Mouse (Mus musculus): Measurements from ENCODE around the gene Skap2. TPM values are rescaled to one million over a fixed set of nuclear protein-coding genes. Genes with fewer than 3 reads are reported as not detected.

Gene Skap2
- polyA plus RNA-seq, 1 experiment from 2014 or later, result 10.2 TPM

DNA sequence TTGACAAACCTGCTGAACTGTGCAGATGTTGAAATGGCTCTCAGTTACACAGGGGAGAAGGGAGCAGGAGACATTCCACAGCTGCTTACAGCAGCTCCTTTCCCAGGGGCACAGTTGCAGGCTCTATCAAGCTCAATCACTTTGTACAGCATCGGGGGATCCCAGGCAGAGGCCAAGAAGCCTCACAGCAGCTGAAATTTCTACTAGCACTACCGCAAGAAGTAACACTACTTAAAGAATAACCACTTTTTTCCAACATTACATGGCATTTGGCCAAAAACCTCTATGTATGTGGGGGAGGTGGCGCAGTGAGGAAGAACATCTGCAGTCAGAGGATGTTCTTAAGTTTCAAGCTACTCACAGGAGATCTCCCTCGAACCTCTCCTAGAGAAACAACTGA, 106.7 kb downstream of the Skap2 start:
- no peaks in the 10 kb centered on the region for H3K4me1 ChIP-seq
- H3K9me3 ChIP-seq (replicated peaks), result no peaks in the 10 kb centered on the region
- H3K4me3 ChIP-seq, result no peak overlapping the region
- no peaks in the 10 kb centered on the region for H3K27me3 ChIP-seq (ENCODE audit: low read depth, poor library complexity, severe bottlenecking)
- no peaks in the 10 kb centered on the region for H3K36me3 ChIP-seq
- DNase-seq (ENCODE audit: low spot score), result no peak
- WGBS, result 77% methylated on average over 4 of the region's 4 CpGs
- no peak overlapping the region for H3K27ac ChIP-seq (replicated peaks)

DNA sequence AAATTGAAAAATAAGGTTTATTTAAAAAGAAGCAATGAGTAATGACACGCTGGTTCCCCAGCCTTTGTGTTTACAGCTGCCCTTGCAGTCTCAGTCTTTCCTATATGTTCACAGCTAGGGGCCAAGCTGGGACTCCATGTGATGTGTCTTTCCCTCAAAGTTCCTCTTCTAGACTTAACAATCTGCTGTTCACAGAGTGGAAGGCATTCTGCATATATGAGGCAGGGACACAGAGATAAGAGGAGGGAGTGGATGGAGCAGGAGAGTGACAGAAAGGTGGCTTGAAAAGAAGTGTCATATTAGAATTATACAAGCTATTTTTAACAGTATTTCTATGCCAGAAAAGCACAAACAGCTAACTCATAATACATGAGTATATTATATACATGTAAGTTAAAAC, 110.8 kb downstream of the Skap2 start:
- H3K9me3 ChIP-seq (replicated peaks), result no peaks in the 10 kb centered on the region
- no peak overlapping the region for H3K4me3 ChIP-seq
- no peak for DNase-seq (ENCODE audit: low spot score)
- no peaks in the 10 kb centered on the region for H3K36me3 ChIP-seq
- H3K4me1 ChIP-seq, result no peaks in the 10 kb centered on the region
- no peaks in the 10 kb centered on the region; the same call in 1 of the 2 replicates for H3K27me3 ChIP-seq (ENCODE audit: low read depth, poor library complexity, severe bottlenecking)
- WGBS, result 81% methylated on average over 1 of the region's 1 CpGs
- H3K27ac ChIP-seq (replicated peaks), result no peak overlapping the region

DNA sequence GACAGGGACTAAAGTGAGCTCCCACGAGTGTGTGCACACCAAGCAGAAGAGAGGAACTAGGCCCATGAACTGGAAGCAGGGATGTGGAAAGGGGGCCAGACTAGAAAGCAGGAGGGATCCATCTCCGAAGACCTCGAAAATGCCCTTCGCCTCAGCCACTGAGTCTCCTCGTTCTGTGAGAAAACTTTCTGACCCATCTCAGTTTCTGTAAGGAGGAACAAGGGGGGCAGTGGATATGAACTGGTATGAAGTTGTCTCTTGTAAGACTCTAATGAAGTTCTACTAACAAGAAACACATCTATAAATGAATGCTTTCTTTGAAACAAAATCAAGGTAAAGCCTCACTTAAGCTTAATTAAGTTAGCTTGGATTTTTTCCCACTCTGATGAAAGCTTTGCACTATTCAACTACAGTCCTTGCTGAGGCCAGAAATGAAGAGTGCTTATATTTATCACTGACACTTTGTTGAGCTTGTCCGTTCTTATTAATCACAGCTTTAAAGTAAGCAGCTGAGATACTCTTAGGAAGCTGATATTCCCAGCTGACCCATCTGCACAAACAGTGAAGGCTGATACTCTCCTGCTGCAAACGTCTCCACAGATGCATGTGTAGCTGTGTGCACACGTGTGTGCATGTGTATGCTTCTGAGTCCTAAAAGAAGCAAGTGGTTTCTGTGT, 113.9 kb downstream of the Skap2 start:
- no peaks in the 10 kb centered on the region for H3K4me1 ChIP-seq
- H3K9me3 ChIP-seq (replicated peaks), result no peaks in the 10 kb centered on the region
- H3K27me3 ChIP-seq (ENCODE audit: low read depth, poor library complexity, severe bottlenecking), result peaks cover 3% of the 10 kb centered on the region; the same call in 1 of the 2 replicates
- no peaks in the 10 kb centered on the region for H3K36me3 ChIP-seq
- no peak overlapping the region for H3K27ac ChIP-seq (replicated peaks)
- WGBS, result 81% methylated on average over 8 of the region's 8 CpGs
- H3K4me3 ChIP-seq, result no peak overlapping the region
- DNase-seq (ENCODE audit: low spot score), result no peak

DNA sequence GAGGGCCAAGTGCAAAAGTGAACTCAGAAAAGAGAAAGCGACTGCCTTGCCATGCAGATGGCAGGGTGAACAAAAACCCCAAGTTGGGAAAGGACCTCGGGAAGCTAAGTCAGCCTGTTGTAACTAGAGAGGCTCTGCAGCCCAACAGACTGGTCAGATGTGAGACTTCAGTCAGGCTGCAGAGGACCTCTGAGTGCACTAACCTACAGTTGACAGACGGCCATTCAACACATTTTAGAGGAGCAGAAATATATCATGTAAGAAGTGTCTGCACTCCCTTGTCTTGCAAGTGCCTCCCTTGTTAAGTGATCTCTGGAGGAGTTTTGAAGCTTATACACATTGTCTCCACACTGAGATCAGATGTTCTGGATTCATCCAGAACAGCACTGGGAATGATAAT, 116.6 kb downstream of the Skap2 start:
- H3K27me3 ChIP-seq (ENCODE audit: low read depth, poor library complexity, severe bottlenecking), result peaks cover 3% of the 10 kb centered on the region; the same call in 1 of the 2 replicates
- no peaks in the 10 kb centered on the region for H3K4me1 ChIP-seq
- H3K27ac ChIP-seq (replicated peaks), result no peak overlapping the region
- H3K4me3 ChIP-seq, result no peak overlapping the region
- no peak for DNase-seq (ENCODE audit: low spot score)
- 80% methylated on average over 3 of the region's 3 CpGs for WGBS
- H3K36me3 ChIP-seq, result no peaks in the 10 kb centered on the region
- no peaks in the 10 kb centered on the region for H3K9me3 ChIP-seq (replicated peaks)

- no peak overlapping the region for H3K27ac ChIP-seq (replicated peaks)
Measured at GRCm38 (mm10) chr6:51894717-51895116, 117.6 kb downstream of the Skap2 start.

GRCm38 (mm10) chr6:51890356-51890755, 122.0 kb downstream of the Skap2 start:
- no peak for DNase-seq (ENCODE audit: low spot score)
- H3K27ac ChIP-seq (replicated peaks), result no peak overlapping the region
- 86% methylated on average over 5 of the region's 5 CpGs for WGBS

More at GRCm38 (mm10) chr6:51894717-51895116, 117.6 kb downstream of the Skap2 start:
- WGBS, result 93% methylated on average over 3 of the region's 3 CpGs
- H3K4me1 ChIP-seq, result no peaks in the 10 kb centered on the region
- no peaks in the 10 kb centered on the region for H3K36me3 ChIP-seq
- no peaks in the 10 kb centered on the region for H3K9me3 ChIP-seq (replicated peaks)
- no peak overlapping the region for H3K4me3 ChIP-seq
- no peak for DNase-seq (ENCODE audit: low spot score)
- peaks cover 12% of the 10 kb centered on the region; the same call in 1 of the 2 replicates for H3K27me3 ChIP-seq (ENCODE audit: low read depth, poor library complexity, severe bottlenecking)

GRCm38 (mm10) chr6:51889824-51890223, 122.5 kb downstream of the Skap2 start:
- no peak for DNase-seq (ENCODE audit: low spot score)
- peaks cover 15% of the 10 kb centered on the region; the same call in 1 of the 2 replicates for H3K27me3 ChIP-seq (ENCODE audit: low read depth, poor library complexity, severe bottlenecking)
- H3K4me3 ChIP-seq, result no peak overlapping the region
- no peaks in the 10 kb centered on the region for H3K36me3 ChIP-seq
- 92% methylated on average over 4 of the region's 4 CpGs for WGBS
- H3K27ac ChIP-seq (replicated peaks), result no peak overlapping the region
- H3K4me1 ChIP-seq, result no peaks in the 10 kb centered on the region
- no peaks in the 10 kb centered on the region for H3K9me3 ChIP-seq (replicated peaks)

More at GRCm38 (mm10) chr6:51890356-51890755, 122.0 kb downstream of the Skap2 start:
- Histone ChIP-seq H3K4me1 (no peaks in the 10 kb centered on the region), H3K27me3 (ENCODE audit: low read depth, poor library complexity, severe bottlenecking) (peaks cover 15% of the 10 kb centered on the region; the same call in 1 of the 2 replicates), H3K36me3 (no peaks in the 10 kb centered on the region), H3K4me3 (no peak overlapping the region), H3K9me3 (replicated peaks) (no peaks in the 10 kb centered on the region)

DNA sequence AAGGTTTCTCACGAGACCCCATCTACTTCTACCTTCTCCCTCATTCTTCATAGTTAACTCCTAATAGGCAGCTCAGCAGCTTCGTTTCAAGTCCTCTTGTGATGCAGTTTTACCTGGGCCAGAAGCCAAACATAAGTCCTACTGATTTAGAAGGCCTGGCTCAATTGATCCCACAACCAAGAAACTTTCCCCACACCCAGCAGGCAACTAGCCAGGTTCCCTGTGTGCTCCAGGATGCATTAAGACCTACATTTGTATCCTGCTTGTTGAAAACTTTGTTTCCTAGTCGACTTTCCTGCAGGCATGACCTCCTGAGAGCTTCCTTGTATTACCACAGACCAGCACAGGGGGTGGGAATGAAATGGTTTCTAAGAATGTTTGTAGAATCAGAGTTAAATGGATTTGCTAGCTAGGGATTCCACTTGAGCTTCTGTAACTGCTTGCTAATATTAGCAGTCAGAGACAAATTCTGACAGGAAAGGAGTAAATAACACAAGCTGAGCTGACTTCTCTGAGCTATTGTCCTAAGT, 125.4 kb downstream of the Skap2 start:
- Histone ChIP-seq H3K4me3 (no peak overlapping the region), H3K27me3 (ENCODE audit: low read depth, poor library complexity, severe bottlenecking) (peaks cover 35% of the 10 kb centered on the region; the same call in 1 of the 2 replicates), H3K9me3 (replicated peaks) (no peaks in the 10 kb centered on the region), H3K36me3 (no peaks in the 10 kb centered on the region), H3K27ac (replicated peaks) (no peak overlapping the region), H3K4me1 (no peaks in the 10 kb centered on the region)
- WGBS, result 63% methylated on average over 3 of the region's 3 CpGs
- DNase-seq (ENCODE audit: low spot score), result no peak

- WGBS, result 92% methylated on average over 5 of the region's 5 CpGs
- no peaks in the 10 kb centered on the region for H3K4me1 ChIP-seq
Measured at GRCm38 (mm10) chr6:51882880-51883274, 129.5 kb downstream of the Skap2 start.

GRCm38 (mm10) chr6:51882266-51882879, 130.0 kb downstream of the Skap2 start:
- no peak for DNase-seq (ENCODE audit: low spot score)
- H3K4me3 ChIP-seq, result no peak overlapping the region
- H3K36me3 ChIP-seq, result no peaks in the 10 kb centered on the region
- peaks cover 63% of the 10 kb centered on the region for H3K27me3 ChIP-seq (ENCODE audit: low read depth, poor library complexity, severe bottlenecking)
- 91% methylated on average over 17 of the region's 17 CpGs for WGBS
- no peaks in the 10 kb centered on the region for H3K4me1 ChIP-seq
- no peak overlapping the region for H3K27ac ChIP-seq (replicated peaks)
- no peaks in the 10 kb centered on the region for H3K9me3 ChIP-seq (replicated peaks)

More at GRCm38 (mm10) chr6:51882880-51883274, 129.5 kb downstream of the Skap2 start:
- Histone ChIP-seq H3K4me3 (no peak overlapping the region), H3K9me3 (replicated peaks) (no peaks in the 10 kb centered on the region), H3K36me3 (no peaks in the 10 kb centered on the region), H3K27ac (replicated peaks) (no peak overlapping the region), H3K27me3 (ENCODE audit: low read depth, poor library complexity, severe bottlenecking) (peaks cover 58% of the 10 kb centered on the region)
- DNase-seq (ENCODE audit: low spot score), result no peak

DNA sequence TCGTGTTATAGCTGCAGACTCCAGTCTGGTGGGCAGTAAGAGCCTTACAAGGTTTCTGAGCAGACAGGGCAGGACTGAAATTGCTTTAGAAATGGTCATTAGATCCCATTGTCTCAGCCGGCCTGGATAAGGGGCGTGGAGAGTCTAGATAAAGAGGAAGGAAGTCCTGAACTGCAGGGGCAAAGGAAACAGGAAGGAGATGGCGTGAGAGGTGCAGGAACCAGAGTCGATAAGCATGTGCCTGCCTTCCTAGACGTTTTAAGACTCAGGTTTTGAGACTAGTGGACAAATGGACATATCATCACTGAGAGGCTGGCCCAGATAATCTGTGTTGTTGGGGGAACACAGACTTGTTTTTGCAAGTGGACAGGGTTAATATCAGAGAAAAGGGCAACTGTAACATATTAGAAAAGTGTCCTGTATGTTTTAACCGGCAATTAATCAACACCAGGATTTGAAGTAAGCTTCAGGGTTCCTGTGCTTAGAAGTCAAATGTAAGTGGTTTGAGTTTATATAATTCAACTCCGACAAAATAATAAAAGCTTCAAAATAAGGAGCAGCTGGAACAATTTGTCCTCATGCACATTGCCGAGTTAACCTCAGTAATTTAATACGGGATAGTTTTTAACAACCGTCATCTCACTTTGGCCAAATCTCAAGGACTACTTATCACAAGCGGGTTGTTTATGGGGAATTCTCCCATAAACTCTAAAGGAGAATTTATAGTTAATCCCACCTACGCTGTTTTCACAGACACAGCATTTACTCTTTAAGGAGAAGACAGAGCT, 131.0 kb downstream of the Skap2 start:
- no peaks in the 10 kb centered on the region for H3K36me3 ChIP-seq
- 73% methylated on average over 13 of the region's 13 CpGs for WGBS
- no peaks in the 10 kb centered on the region for H3K9me3 ChIP-seq (replicated peaks)
- no peak overlapping the region for H3K27ac ChIP-seq (replicated peaks)
- H3K4me3 ChIP-seq, result no peak overlapping the region
- DNase-seq (ENCODE audit: low spot score), result no peak
- H3K27me3 ChIP-seq (ENCODE audit: low read depth, poor library complexity, severe bottlenecking), result peaks cover 71% of the 10 kb centered on the region
- H3K4me1 ChIP-seq, result peaks cover under 1% of the 10 kb centered on the region

GRCm38 (mm10) chr6:51880778-51881177, 131.6 kb downstream of the Skap2 start:
- no peaks in the 10 kb centered on the region for H3K36me3 ChIP-seq
- no peak overlapping the region for H3K27ac ChIP-seq (replicated peaks)
- H3K9me3 ChIP-seq (replicated peaks), result no peaks in the 10 kb centered on the region
- H3K4me1 ChIP-seq, result peaks cover 4% of the 10 kb centered on the region
- no peak for DNase-seq (ENCODE audit: low spot score)
- H3K4me3 ChIP-seq, result no peak overlapping the region
- peaks cover 72% of the 10 kb centered on the region for H3K27me3 ChIP-seq (ENCODE audit: low read depth, poor library complexity, severe bottlenecking)
- WGBS, result 60% methylated on average over 6 of the region's 6 CpGs
